Mouse (Mus musculus) retina, postnatal 1 day (tissue): ENCODE measurements at regions not wholly inside any gene's neighbourhood (a gene's known extent, or its start where the extent isn't known, plus 50 kb on each side); places are given as distances from the start of the nearest gene placed in this dataset.

Experiments used
- DNase-seq: peaks from one replicate; pipeline ENCODE4 v3.0.0-alpha.2; 2012

DNA sequence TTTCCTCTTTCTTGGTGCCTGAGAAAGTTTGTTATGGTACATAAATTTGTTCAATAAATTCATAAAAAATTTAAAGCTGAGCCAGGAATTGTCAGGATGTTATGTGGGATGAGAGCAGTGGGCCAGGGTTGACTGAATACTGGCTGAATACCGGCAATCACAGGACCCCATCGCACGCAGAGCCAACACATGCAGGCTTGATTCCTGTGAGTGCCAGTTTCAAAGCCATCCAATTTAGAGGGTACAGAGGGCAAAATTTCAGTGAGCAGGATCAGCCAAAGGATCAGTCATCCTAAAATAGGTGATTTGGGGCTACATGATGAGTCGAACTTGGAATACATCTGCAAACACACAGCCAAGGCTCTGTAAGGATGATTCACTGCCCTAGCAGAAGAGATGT lies 583.6 kb upstream of the Nectin3 start:
- no peak for DNase-seq

DNA sequence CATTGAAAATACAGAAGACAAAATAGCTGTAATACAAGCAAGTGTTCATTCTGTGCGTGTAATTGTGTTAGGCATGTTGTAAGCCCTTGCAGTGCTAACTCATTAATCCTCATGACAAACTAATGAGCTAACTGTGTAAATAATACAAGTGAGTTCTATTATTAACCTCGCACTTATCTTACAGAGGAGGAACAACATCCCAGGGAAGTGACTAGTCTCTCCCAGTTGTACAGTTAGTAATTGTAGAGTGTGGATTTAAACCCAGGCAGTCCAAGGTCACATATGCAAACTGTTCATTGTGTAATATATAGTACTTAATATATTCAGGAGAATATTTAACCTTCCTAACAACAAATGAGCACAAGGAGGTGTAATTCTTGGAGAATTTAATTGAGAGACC lies 582.0 kb upstream of the Nectin3 start:
- peak; percentile 17 for DNase-seq

DNA sequence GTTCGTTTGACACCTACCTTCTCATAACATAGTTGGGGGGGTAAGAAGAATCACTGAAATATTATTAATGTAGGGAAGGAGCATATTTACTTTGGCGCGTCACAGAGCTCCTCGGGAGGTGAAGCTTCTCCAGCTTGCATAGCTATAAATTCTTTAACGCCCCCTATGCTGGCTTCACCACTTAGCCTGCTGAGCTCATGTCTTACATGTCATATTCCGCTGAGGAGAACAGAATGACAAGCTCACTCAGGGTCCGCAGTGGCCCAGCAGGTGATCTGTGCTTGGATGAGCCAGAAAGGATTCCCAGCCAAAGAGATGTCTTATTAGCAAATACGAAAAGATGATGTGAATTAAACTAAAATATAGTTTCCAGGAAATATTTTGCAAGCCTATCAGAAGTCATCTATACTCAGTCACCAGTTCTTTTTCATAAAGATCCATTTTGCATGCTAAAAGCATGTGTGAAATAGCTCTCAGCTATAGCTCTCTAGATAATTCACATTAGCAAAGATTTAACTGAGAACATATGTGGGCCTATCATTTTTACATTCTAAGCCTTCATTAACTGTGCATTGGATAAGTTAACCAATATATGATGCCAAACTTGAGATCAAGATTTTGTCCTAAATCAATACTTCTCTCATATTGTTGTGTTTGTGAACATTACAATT lies 561.1 kb upstream of the Nectin3 start:
- peak; percentile 44 for DNase-seq

DNA sequence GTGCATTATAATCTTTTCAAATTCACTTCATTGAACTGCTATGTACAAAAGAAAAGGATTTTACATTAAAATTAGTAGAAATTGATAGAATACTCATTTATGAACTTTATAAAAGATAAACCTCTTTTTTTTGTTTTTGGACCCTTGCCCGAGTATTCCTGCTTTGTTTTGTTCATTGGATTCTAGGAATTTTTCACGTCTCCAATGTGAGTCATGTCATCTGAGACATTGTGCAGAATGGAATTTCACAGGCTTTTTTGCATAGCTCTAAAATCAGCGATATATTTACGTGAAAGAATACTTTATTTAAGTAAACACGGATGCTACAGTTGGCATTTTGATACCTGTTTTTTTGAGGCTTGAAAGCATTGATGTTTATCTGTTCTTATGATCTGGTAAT lies 560.5 kb upstream of the Nectin3 start:
- DNase-seq, result no peak

DNA sequence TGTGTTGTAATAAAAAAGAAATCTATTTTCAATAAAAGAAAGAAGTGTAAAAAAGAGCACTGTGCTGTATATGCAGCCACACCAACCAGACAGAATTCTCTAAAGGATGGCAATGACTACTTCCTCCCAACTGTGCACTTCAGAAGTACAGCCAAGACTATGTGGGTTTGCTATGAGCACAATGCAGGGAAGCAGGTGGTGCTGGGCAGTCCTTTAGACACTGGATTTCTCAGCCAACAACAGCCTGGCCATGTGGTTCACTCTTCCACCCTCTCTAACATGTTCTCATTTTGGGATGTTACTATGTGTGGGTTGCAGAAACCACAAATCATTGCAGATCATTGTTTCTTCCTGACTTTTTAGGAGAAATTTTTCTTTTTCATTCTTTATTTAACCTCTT lies 527.6 kb upstream of the Nectin3 start:
- DNase-seq, result no peak

DNA sequence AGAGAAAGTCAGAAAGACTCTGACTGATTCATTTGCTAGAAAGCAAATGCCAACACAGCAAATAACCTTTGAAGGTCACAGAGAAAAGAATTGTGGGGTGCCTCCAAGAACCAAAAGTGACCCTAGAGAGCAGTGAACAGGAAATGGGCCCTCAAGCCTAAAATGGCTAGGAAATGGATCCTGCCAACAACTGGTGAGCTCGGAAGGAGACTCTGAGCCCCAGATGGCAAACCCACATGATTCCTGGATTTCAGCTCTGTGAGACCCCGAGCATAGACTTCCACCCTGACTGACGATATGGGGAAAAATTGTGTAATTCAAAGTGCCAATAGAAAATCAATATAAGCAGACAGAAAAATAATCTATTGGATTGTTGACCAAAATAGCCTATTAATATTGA lies 519.2 kb upstream of the Nectin3 start:
- DNase-seq, result no peak

DNA sequence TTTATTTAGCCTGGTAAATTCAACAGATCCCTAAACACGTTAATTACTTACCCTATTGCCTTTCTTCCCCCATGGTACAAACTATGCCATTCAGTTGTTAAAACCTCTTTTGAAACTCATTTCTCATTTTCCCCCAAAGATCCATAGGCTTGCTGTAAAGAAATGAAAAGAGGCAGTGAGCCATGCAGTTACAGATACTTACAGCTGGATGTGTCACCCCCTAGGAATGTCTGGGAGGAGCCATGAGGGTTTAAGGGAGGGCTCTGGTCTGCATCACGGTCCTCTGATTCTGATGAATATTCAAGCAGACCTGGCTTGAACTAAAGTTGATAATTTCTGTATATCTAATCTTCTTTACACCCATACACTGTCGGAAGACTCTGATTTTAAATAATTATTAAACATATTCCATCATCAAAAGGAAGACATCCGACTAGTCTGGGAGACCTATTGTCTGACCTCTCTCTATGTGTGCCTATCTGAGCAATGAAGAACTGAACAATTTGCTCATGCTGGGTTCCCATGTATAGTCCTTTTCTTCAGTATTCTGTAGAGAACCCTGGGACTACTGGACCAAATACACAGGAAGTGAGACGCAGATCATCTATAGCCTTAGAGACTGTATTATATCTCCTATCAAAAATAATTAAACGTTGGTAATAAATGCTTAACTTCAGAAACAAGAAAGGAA lies 484.7 kb upstream of the Nectin3 start:
- DNase-seq, result peak; percentile 84

DNA sequence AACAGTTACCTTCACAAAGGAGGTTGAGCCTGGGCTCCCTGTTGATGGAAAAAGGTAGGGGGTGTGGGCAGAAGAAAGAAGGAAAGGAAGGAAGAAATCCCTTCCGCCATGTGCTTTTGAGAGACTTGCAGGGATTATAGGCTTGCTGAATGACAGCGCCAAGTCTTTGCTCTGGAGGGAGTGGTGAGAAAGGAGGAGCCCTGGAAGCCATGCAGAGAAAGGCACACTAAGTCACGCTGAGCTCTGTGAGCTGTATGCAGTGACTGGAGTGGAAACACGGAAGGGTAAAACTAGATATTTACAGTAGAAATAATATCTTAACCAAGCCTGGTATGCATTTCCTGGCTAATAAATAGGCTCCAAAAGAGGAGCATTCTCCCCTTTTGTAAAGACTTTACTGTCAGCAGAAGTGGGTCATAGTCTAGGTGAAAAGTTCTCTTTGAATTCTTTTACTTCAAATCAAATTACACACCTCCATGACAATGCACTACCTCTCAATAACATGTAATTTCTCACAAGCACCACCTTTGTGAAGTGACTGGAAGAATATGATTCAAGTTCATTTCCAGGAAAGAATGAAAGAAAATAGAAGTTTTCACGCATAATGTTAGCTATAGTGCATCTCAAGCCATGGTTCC lies 484.1 kb upstream of the Nectin3 start:
- DNase-seq, result peak; percentile 26

DNA sequence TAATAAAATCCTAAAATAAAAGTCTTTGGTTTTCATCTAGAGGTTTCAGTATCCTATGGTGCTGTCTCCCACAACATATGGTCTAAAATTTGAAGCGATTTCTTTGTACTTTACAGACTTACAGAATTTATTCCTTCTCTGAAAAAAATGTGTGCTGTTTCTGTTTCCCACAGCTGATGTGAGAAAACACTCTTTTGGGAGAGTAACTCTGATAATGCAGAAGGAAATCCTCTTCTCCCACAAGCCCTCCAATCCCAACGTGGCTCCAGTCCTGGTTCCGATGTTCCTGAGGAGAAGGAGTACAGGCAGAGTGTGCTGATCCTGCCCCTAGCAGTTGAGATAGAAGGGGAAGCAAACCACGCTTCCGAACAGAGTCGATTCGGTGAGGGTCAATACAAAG lies 467.4 kb upstream of the Nectin3 start:
- no peak for DNase-seq

DNA sequence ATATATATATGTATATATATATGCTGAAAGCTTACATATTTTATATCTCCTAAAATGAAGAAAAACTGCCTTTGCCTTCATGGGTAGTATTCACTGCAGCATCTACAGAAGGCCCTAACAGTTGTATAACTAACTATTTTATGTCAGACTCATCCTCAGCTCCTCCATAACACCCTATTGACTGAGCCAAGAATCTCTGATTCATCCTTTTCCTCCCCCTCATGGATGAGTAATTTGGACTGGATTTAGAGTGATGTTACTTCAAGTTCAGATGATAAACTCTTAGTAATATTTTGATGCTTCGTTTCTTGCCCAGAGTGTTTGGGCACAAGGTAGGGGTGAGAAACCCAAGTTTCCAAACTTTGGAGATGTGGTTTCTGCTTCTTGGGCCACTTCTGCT lies 458.7 kb upstream of the Nectin3 start:
- DNase-seq, result no peak

DNA sequence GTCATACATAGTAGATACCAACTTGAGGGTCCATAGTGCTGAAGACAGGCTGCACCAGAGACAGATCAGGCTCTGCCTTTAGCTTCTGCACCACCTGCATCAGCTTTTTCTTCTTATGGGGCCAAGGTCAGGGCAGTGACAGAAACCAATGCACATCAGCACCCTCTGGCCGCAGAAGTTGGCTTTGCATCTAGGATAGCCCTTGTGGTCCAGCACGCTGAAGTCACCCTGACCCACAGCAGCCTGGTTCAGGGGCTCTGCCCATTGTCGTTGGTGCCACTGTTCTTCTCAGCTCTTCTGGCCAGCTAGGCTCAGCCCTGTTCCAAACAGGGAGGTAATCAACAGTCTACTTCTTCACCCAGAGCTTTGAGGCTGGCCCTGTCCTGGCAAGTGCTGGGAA lies 427.7 kb upstream of the Nectin3 start:
- peak; percentile 11 for DNase-seq

DNA sequence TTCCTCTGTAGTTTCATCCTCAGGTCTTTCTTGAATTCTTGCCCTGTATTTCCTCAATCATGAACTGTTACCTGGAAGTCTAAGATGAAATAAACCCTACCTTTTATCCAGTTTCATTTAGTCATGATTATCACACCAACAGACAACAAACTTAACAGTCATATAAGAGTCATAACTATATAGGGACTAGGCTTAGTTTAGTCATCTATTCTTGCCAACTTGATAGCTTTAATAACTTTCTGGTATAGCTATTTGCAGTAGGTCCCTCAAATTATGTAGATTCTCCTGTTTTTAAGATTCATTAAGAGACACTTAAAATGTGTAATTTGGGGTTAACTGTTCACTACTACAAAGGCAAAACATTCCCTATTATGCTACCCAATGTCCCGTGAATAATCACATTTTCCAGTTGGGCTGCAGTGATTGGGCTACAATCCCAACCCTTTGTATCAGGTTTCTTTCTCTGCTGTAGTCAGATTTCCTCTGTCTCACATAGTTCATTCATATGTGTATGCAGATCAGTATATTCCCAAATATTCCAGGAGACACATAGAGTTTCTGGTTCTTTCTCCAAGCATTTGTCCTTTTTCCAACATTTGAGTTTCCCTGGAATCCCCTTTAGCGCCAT lies 396.4 kb upstream of the Nectin3 start:
- peak; percentile 88 for DNase-seq

DNA sequence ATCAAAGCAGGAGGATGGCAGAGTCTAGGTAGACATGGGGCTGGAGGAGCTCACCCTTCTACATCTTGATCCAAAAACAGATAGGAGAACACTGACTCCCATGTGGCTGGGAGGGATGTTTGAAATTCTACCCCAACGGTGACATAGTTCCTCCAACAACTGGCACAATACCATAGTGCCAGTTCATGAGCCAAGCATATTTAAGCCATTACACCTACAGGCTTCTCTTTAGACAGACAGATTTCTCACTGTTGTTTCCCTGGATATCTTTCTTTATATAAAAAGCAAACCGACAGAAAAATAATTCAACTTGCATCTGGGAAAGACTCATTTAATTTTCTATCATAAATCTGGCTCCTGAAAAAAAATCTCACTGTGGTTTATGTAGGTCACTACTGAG lies 380.4 kb upstream of the Nectin3 start:
- no peak for DNase-seq

DNA sequence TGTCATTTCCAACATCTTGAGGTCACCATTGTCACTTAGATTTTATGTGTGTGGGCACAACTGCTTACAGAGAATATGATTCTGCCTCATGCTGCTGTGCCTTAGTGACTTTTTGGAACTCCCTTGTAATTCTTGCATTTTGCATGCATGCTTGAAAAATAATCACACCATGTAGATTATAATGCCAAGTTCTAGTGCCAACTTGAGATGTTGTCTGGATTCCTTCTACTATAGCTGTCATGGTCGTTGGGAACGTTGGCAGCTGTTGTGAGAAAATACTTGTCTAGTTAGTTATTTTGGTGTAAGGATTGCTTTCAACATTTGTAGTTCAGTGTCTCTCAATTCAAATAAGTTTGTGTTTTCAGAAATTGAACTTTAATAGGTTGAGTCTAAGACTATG lies 365.6 kb upstream of the Nectin3 start:
- no peak for DNase-seq

DNA sequence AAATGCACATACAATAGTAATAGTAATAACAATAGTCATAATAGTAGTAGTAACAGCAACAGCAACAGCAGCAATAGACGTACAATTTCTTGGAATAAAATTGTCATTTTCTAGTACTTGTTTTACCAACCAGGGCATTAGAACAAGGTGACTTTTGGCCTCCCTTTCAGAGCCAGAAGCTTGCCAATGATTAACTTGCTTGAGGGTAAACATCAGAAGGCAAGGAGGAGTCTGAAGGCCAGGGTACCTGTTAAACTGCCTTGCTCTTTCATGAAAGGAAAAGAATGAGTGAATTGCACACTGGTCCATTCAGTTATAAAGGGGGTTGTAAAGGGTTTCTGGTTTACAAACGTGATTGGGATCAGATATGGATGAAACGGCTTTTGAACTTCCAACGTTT lies 351.2 kb upstream of the Nectin3 start:
- DNase-seq, result no peak

DNA sequence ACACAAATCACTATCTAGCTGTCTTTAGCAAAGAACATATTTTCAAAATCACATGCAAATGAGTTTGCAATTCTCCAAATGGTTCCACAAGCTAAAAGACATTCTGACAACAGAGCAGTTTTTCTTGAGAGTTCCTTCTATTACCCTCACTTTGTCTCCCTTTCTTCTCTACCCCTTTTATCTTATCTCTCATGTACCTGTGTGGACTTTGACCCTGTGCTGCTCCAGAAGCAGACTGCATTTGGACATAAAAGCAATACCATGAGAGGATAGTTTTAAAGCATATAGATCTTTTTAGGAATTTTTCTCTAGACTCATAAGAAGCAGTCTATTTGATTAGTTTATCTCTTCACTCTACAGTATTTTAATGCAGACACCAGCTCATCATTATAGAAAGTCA lies 350.4 kb upstream of the Nectin3 start:
- no peak for DNase-seq

DNA sequence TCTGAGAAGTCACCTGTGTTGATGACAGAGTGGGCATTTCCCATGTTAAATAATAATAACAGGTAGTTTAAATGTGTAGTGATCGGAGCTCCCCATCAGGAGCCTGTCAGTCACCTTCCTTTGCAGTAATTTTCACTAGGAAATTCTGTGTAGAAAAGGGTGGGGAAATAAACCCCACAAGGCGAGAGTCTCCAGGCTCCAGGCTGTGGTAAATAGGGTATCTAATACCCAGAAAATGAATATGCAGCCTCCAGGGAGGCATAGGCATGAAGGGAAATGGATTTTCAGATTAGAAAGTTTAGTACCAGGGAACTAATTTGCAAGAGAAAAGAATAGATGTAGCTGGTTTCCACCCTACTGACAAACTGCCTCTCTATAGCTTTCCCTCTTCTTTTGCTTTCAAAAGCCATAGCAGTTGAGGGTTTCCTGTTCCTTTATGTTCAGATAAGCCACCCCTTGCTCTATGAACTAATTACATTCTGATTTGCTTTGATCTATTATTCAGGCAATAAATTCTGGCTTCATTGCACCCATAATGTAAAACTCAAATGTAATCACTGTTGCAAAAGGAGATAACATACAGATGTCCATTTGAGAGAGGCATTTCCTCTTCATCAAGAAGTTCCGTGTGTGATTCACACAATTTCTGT lies 349.5 kb upstream of the Nectin3 start:
- no peak for DNase-seq

DNA sequence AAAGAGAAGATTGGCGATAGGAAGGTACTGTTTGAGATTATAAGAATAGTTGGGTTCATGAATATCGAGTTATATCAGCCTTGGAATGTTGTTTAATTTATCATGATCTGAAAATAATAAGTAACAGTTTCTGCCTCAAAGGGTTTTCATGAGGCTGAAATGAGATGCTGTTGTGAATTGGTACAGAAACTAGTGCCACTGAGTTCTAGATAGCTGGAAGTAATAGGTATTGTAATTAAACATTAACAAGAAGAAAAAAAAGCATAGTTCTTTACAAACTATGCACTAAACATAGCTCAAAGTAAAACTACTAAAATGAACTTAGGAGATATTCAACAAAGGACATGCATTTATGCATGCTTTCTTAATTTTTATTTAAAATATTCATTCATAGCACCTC lies 342.9 kb upstream of the Nectin3 start:
- DNase-seq, result no peak

DNA sequence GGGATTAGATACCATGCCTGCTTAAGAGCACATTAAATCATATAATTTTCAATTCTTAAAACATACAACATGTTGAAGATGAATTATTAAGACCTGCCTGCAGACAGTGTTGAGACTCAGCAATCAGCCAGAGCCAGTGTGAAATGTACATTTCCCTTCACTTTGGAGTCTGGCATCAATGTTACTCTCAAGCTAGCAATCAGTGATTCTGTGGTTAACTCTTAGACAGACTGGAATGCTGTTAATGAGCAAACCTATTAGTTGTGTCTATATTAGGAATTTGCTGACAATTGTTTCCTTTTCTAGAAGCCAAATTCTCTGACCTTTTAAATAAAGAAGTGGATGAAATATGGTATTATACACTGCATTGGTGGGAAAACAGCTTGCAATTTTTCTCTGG lies 342.4 kb upstream of the Nectin3 start:
- no peak for DNase-seq

DNA sequence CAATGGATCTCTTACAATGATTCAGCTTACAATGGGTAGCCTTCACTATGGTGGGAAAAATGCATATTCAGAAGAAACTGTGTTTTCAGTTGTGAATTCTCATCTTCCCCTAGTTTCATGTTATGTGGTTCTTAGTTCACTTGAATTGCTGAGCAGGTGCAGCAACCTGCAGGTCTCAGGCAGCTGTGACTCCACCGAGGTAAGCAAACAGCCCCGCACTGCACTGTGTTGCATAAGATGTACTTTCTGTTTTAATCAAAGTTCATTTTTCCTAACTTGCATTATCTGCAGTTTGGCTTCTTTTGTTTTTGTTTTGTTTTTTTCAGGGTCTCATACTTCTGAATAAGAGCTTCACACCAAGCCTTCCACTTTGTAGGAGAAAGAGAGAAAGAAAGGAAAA lies 326.8 kb upstream of the Nectin3 start:
- no peak for DNase-seq

DNA sequence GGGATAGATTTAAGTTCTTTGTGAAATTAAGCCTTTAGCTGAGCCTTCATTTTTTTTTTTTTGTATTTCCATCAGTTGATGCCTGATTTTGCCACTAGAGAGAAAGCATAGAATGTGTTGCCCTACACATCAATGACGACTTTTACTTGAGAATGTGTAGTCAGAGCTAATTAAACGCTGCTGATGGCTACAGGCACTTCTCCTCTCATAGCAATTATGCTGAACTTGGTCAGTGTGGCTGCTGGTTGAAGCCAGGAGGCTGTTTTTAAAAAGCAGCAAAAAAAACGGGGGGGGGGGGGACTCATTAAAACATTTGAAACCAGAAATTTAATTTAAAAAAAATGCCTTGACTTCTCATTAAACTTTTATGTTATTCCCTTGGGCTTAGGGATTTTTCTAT lies 324.4 kb upstream of the Nectin3 start:
- no peak for DNase-seq

DNA sequence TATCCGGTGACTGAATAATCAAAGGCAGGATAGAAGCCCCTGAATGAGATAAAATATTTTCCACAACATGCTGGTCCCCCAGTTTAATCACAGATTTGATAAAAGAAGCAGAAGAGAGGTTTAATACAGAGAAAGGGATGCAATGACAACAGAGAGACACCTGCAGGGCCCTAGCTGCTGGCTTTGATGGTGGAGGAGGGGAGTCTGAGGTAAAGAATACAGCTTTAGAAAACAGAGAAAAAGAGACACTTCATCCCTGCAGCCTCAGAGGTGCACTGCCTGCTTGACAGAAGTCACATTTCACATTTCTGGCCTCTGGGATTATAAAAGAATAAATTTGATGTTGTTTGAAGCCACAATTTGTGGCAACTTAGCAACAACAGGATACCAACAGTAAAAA lies 319.9 kb upstream of the Nectin3 start:
- no peak for DNase-seq

DNA sequence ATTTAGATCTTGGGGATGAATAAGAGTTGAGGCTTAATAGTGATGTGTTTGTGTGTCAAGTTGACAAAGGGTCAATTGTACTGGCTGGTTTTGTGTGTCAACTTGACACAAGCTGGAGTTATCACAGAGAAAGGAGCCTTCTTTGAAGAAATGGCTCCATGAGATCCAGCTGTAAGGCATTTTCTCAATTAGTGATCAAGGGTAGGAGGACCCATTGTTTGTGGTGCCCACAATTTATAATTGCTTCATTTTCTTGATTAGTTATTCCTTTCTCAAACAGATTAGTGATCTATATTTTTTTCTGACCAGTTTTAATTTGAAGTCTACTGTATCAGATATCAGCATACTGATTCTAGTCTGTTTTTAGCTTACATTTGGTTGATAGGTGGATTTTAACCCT lies 313.5 kb upstream of the Nectin3 start:
- DNase-seq, result peak; percentile 81

DNA sequence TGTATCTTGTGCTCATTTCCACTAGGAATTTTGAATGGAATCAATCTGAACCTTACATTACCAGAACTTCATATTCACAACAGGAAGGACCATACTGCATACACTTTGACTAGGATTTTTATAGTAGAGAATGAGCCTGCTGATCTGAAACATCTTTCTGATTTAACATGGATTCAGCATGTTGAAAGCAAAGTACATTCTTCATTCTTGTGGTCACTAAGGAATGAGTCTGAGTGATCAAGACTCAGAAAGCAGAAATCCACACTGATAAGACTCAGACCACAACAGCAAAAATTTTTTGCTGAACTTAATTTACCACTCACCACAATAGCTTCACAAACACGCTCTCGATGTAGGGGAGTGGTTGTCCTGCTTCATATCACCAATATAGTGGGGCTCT lies 309.2 kb upstream of the Nectin3 start:
- DNase-seq, result no peak
